Mouse (Mus musculus) neural tube, embryonic 13.5 days (tissue): ENCODE results near the gene Wscd2. TPM values are rescaled to one million over a fixed set of nuclear protein-coding genes. Genes with fewer than 3 reads are reported as not detected.

Experiments
- ATAC-seq: fragments of 200-750 bp; cut with Nextera tagmentation; 2 replicates; pipeline ENCODE4 v1.8.0; 2017; ENCODE audit warnings: low read depth, mild to moderate bottlenecking, moderate TSS enrichment, moderate library complexity
- H3K27ac ChIP-seq: fragments of 300-500 bp; sonication (generic); replicated peaks from 2 replicates; pipeline ENCODE4 v1.5.1; 2015; ENCODE audit warnings: moderate library complexity, mild to moderate bottlenecking, inconsistent platforms
- H3K27me3 ChIP-seq: fragments of 300-500 bp; sonication (generic); 2 replicates; pipeline ENCODE4 v1.6.1; 2015; ENCODE audit warnings: mild to moderate bottlenecking, inconsistent platforms
- H3K36me3 ChIP-seq: fragments of 300-500 bp; sonication (generic); 2 replicates; pipeline ENCODE4 v1.6.1; 2015; ENCODE audit warnings: mild to moderate bottlenecking, inconsistent platforms
- H3K4me1 ChIP-seq: fragments of 300-500 bp; sonication (generic); replicated peaks from 2 replicates; pipeline ENCODE4 v1.6.1; 2015; ENCODE audit warnings: inconsistent platforms
- H3K4me2 ChIP-seq: fragments of 300-500 bp; sonication (generic); 2 replicates; pipeline ENCODE4 v1.6.1; 2015; ENCODE audit warnings: inconsistent platforms, mild to moderate bottlenecking, moderate library complexity
- H3K4me3 ChIP-seq: fragments of 300-500 bp; sonication (generic); 2 replicates; pipeline ENCODE4 v1.5.1; 2015; ENCODE audit warnings: mild to moderate bottlenecking, inconsistent platforms
- H3K9ac ChIP-seq: fragments of 300-500 bp; sonication (generic); 2 replicates; pipeline ENCODE4 v1.6.1; 2015; ENCODE audit warnings: moderate library complexity, mild to moderate bottlenecking, inconsistent platforms
- H3K9me3 ChIP-seq: fragments of 300-500 bp; sonication (generic); 2 replicates; pipeline ENCODE4 v1.6.1; 2016; ENCODE audit warnings: inconsistent platforms
- WGBS: fragments of 180-500 bp; shearing (Covaris S2); methylation state at CpG from one replicate; pipeline ENCODE4 v1.1.7; 2015; 5-methylcytosine and 5-hydroxymethylcytosine counted together
- polyA plus RNA-seq: library from polyadenylated mRNA; unstranded; fragments of >200 nt; fragmentation: Nextera tagmentation; extraction: Ambion mirVana; gene quantifications from 2 replicates; pipeline ENCODE4 v1.2.1, GENCODE M21; 2015

Wscd2 gene
- polyA plus RNA-seq, 1 experiment from 2014 or later: 16.3 TPM

GRCm38 (mm10) chr5:113464731-113465130 is 25.4 kb upstream of the Wscd2 start:
- 79% methylated on average over 6 of the region's 6 CpGs for WGBS
- Histone ChIP-seq H3K27me3 (peaks cover 22% of the 10 kb centered on the region), H3K4me1 (peaks cover 53% of the 10 kb centered on the region), H3K4me2 (no peak overlapping the region), H3K36me3 (no peaks in the 10 kb centered on the region), H3K27ac (no peak overlapping the region), H3K9me3 (no peaks in the 10 kb centered on the region), H3K4me3 (no peak overlapping the region), H3K9ac (no peak overlapping the region)
- no peak for ATAC-seq

GRCm38 (mm10) chr5:113466536-113466935 is 23.6 kb upstream of the Wscd2 start:
- H3K27ac ChIP-seq: no peak overlapping the region
- WGBS: 52% methylated on average over 6 of the region's 6 CpGs
- no peaks in the 10 kb centered on the region for H3K36me3 ChIP-seq
- H3K9me3 ChIP-seq: no peaks in the 10 kb centered on the region
- peaks cover 12% of the 10 kb centered on the region; the same call in 1 of the 2 replicates for H3K27me3 ChIP-seq
- peaks cover 39% of the 10 kb centered on the region for H3K4me1 ChIP-seq
- 0 out of 2 replicates have a peak overlapping the region, but pooled peaks have one; percentile 17 for H3K9ac ChIP-seq
- no peak overlapping the region for H3K4me2 ChIP-seq
- H3K4me3 ChIP-seq: no peak overlapping the region
- no peak for ATAC-seq

- Histone ChIP-seq H3K27ac (no peak overlapping the region), H3K4me3 (no peak overlapping the region), H3K36me3 (no peaks in the 10 kb centered on the region), H3K9me3 (no peaks in the 10 kb centered on the region), H3K27me3 (peaks cover 9% of the 10 kb centered on the region; the same call in 1 of the 2 replicates), H3K4me2 (no peak overlapping the region), H3K9ac (no peak overlapping the region), H3K4me1 (peaks cover 33% of the 10 kb centered on the region)
- ATAC-seq: no peak
- WGBS: 35% methylated on average over 4 of the region's 4 CpGs
Measured at GRCm38 (mm10) chr5:113467072-113467471, 23.1 kb upstream of the Wscd2 start.

- H3K4me1 ChIP-seq: peaks cover 28% of the 10 kb centered on the region
- H3K9ac ChIP-seq: peak overlapping the region; percentile 23; the same call in 1 of the 2 replicates
- no peak overlapping the region for H3K27ac ChIP-seq
- no peak for ATAC-seq
- H3K4me3 ChIP-seq: no peak overlapping the region
- no peaks in the 10 kb centered on the region for H3K9me3 ChIP-seq
- whole genome bisulfite sequencing: 4% methylated on average over 8 of the region's 8 CpGs
- peak overlapping the region; percentile 16; the same call in 1 of the 2 replicates for H3K4me2 ChIP-seq
- peaks cover 9% of the 10 kb centered on the region; the same call in 1 of the 2 replicates for H3K27me3 ChIP-seq
- H3K36me3 ChIP-seq: no peaks in the 10 kb centered on the region
Measured at GRCm38 (mm10) chr5:113467765-113468164, 22.4 kb upstream of the Wscd2 start.

- no peaks in the 10 kb centered on the region for H3K36me3 ChIP-seq
- H3K27ac ChIP-seq: no peak overlapping the region
- H3K9ac ChIP-seq: no peak overlapping the region
- no peak overlapping the region for H3K4me3 ChIP-seq
- 65% methylated on average over 5 of the region's 5 CpGs for WGBS
- H3K4me1 ChIP-seq: peaks cover 25% of the 10 kb centered on the region
- no peak overlapping the region for H3K4me2 ChIP-seq
- no peak for ATAC-seq
- H3K9me3 ChIP-seq: no peaks in the 10 kb centered on the region
- H3K27me3 ChIP-seq: 0 out of 2 replicates have a peak, but pooled peaks cover 1% of the 10 kb centered on the region
Measured at GRCm38 (mm10) chr5:113468625-113469024, 21.5 kb upstream of the Wscd2 start.

GRCm38 (mm10) chr5:113469231-113469630 is 20.9 kb upstream of the Wscd2 start:
- Histone ChIP-seq H3K27me3 (no peaks in the 10 kb centered on the region), H3K27ac (no peak overlapping the region), H3K4me3 (no peak overlapping the region), H3K9me3 (no peaks in the 10 kb centered on the region), H3K36me3 (no peaks in the 10 kb centered on the region), H3K4me2 (no peak overlapping the region), H3K4me1 (peaks cover 25% of the 10 kb centered on the region), H3K9ac (no peak overlapping the region)
- no peak for ATAC-seq
- 85% methylated on average over 5 of the region's 5 CpGs for WGBS

- peaks cover 25% of the 10 kb centered on the region for H3K4me1 ChIP-seq
- no peak overlapping the region for H3K9ac ChIP-seq
- H3K27ac ChIP-seq: no peak overlapping the region
- no peak for ATAC-seq
- H3K36me3 ChIP-seq: no peaks in the 10 kb centered on the region
- no peak overlapping the region for H3K4me2 ChIP-seq
- no peaks in the 10 kb centered on the region for H3K9me3 ChIP-seq
- no peaks in the 10 kb centered on the region for H3K27me3 ChIP-seq
- WGBS: 90% methylated on average over 5 of the region's 5 CpGs
- no peak overlapping the region for H3K4me3 ChIP-seq
Measured at GRCm38 (mm10) chr5:113469826-113470225, 20.3 kb upstream of the Wscd2 start.

- 50% methylated on average over 4 of the region's 4 CpGs for whole genome bisulfite sequencing
- no peak overlapping the region for H3K27ac ChIP-seq
- no peaks in the 10 kb centered on the region for H3K9me3 ChIP-seq
- H3K4me2 ChIP-seq: no peak overlapping the region
- H3K27me3 ChIP-seq: no peaks in the 10 kb centered on the region
- H3K4me3 ChIP-seq: no peak overlapping the region
- H3K9ac ChIP-seq: no peak overlapping the region
- ATAC-seq: no peak
- peaks cover 25% of the 10 kb centered on the region for H3K4me1 ChIP-seq
- no peaks in the 10 kb centered on the region for H3K36me3 ChIP-seq
Measured at GRCm38 (mm10) chr5:113471417-113471816, 18.7 kb upstream of the Wscd2 start.

GRCm38 (mm10) chr5:113472339-113472738 is 17.8 kb upstream of the Wscd2 start:
- Histone ChIP-seq H3K9me3 (no peaks in the 10 kb centered on the region), H3K27me3 (no peaks in the 10 kb centered on the region), H3K4me2 (no peak overlapping the region), H3K27ac (no peak overlapping the region), H3K36me3 (no peaks in the 10 kb centered on the region), H3K4me3 (no peak overlapping the region), H3K9ac (no peak overlapping the region), H3K4me1 (peaks cover 16% of the 10 kb centered on the region)
- 53% methylated on average over 7 of the region's 7 CpGs for WGBS
- no peak for ATAC-seq

- no peak overlapping the region for H3K27ac ChIP-seq
- no peak overlapping the region for H3K4me2 ChIP-seq
- no peak overlapping the region for H3K9ac ChIP-seq
- no peak overlapping the region for H3K4me3 ChIP-seq
- 42% methylated on average over 6 of the region's 6 CpGs for WGBS
- no peaks in the 10 kb centered on the region for H3K9me3 ChIP-seq
- H3K27me3 ChIP-seq: no peaks in the 10 kb centered on the region
- no peaks in the 10 kb centered on the region for H3K36me3 ChIP-seq
- no peak for ATAC-seq
- no peaks in the 10 kb centered on the region for H3K4me1 ChIP-seq
Measured at GRCm38 (mm10) chr5:113476816-113477215, 13.3 kb upstream of the Wscd2 start.

GRCm38 (mm10) chr5:113479075-113479474 is 11.1 kb upstream of the Wscd2 start:
- Histone ChIP-seq H3K4me2 (no peak overlapping the region), H3K27me3 (no peaks in the 10 kb centered on the region; the same call in 1 of the 2 replicates), H3K27ac (no peak overlapping the region), H3K9me3 (no peaks in the 10 kb centered on the region), H3K9ac (no peak overlapping the region), H3K4me1 (no peaks in the 10 kb centered on the region), H3K4me3 (no peak overlapping the region), H3K36me3 (no peaks in the 10 kb centered on the region)
- ATAC-seq: no peak
- 63% methylated on average over 5 of the region's 5 CpGs for WGBS

GRCm38 (mm10) chr5:113480451-113480850 is 9.7 kb upstream of the Wscd2 start:
- no peak overlapping the region for H3K9ac ChIP-seq
- no peak for ATAC-seq
- H3K4me3 ChIP-seq: no peak overlapping the region
- no peaks in the 10 kb centered on the region for H3K4me1 ChIP-seq
- H3K27ac ChIP-seq: no peak overlapping the region
- no peak overlapping the region for H3K4me2 ChIP-seq
- H3K36me3 ChIP-seq: no peaks in the 10 kb centered on the region
- WGBS: 50% methylated on average over 5 of the region's 5 CpGs
- H3K9me3 ChIP-seq: no peaks in the 10 kb centered on the region
- no peaks in the 10 kb centered on the region; the same call in 1 of the 2 replicates for H3K27me3 ChIP-seq

- Histone ChIP-seq H3K4me1 (peaks cover 5% of the 10 kb centered on the region; the same call in 1 of the 2 replicates), H3K4me2 (no peak overlapping the region), H3K27me3 (peaks cover 14% of the 10 kb centered on the region; the same call in 1 of the 2 replicates), H3K4me3 (no peak overlapping the region), H3K9ac (no peak overlapping the region), H3K9me3 (no peaks in the 10 kb centered on the region), H3K36me3 (no peaks in the 10 kb centered on the region), H3K27ac (no peak overlapping the region)
- 78% methylated on average over 11 of the region's 11 CpGs for WGBS
- ATAC-seq: no peak
Measured at GRCm38 (mm10) chr5:113485584-113486162, 4.5 kb upstream of the Wscd2 start.
